Mouse (Mus musculus) thymus, adult 2 months (tissue): ENCODE data around the gene Rcan1. TPM values are rescaled to one million over a fixed set of nuclear protein-coding genes. Genes with fewer than 3 reads are reported as not detected.
A peak's percentile ranks its signal among the peaks of the same experiment; 100 is the strongest.

ENCODE experiments used
- DNase-seq: peaks from one replicate; pipeline ENCODE4 v3.0.0; 2021
- H3K27ac ChIP-seq: fragments of 200-500 bp; 2 replicates; pipeline ENCODE4 v1.5.1; 2012; ENCODE audit warnings: low read length, control low read depth; ENCODE audit not compliant: control insufficient read depth, insufficient read depth
- H3K27me3 ChIP-seq: fragments of 200-500 bp; 2 replicates; pipeline ENCODE4 v1.6.1; 2012; ENCODE audit warnings: mild to moderate bottlenecking, low read length, moderate library complexity, mixed read lengths; ENCODE audit not compliant: control insufficient read depth, insufficient read depth
- H3K36me3 ChIP-seq: fragments of 200-500 bp; 2 replicates; pipeline ENCODE4 v1.6.1; 2012; ENCODE audit warnings: mild to moderate bottlenecking, low read length, moderate library complexity; ENCODE audit not compliant: control insufficient read depth, insufficient read depth
- H3K4me1 ChIP-seq: fragments of 200-500 bp; replicated peaks from 2 replicates; pipeline ENCODE4 v1.6.1; 2012; ENCODE audit warnings: low read length; ENCODE audit not compliant: control insufficient read depth, insufficient read depth
- H3K4me3 ChIP-seq: fragments of 200-500 bp; 2 replicates; pipeline ENCODE4 v1.5.1; 2012; ENCODE audit warnings: mild to moderate bottlenecking, low read length, control low read depth, moderate library complexity; ENCODE audit not compliant: control insufficient read depth, insufficient read depth
- CTCF ChIP-seq: fragments of 200-500 bp; IDR thresholded peaks from 2 replicates; pipeline ENCODE4 v1.5.1; 2012; ENCODE audit warnings: mild to moderate bottlenecking, control low read depth, low read length, moderate library complexity, borderline replicate concordance; ENCODE audit not compliant: control insufficient read depth, poor library complexity, insufficient read depth; ENCODE audit errors: extremely low read depth
- POLR2A ChIP-seq: fragments of 200-500 bp; IDR thresholded peaks from 2 replicates; pipeline ENCODE4 v1.6.1; 2012; ENCODE audit warnings: mild to moderate bottlenecking, low read length, control low read depth, moderate library complexity; ENCODE audit not compliant: control insufficient read depth, poor library complexity, insufficient read depth; ENCODE audit errors: extremely low read depth
- WGBS: fragments of 180-500 bp; shearing (Covaris S2); methylation state at CpG from one replicate; pipeline ENCODE4 v1.1.7; 2018; 5-methylcytosine and 5-hydroxymethylcytosine counted together
- polyA plus RNA-seq: library from polyadenylated mRNA; depleted of rRNA; stranded (reverse); fragments of >200 nt; gene quantifications from 2 replicates; pipeline ENCODE4 v1.2.3, GENCODE M21; 2012

The Rcan1 gene
- polyA plus RNA-seq, 1 experiment, result 13.8 TPM

GRCm38 (mm10) chr16:92410344-92410743, 60.3 kb downstream of the Rcan1 start:
- no peaks in the 10 kb centered on the region for H3K27me3 ChIP-seq
- WGBS, result 94% methylated on average over 2 of the region's 2 CpGs
- no peak overlapping the region for H3K4me3 ChIP-seq
- TF ChIP-seq CTCF (no peak), POLR2A (no peak)
- DNase-seq, result no peak
- no peak overlapping the region for H3K27ac ChIP-seq
- H3K4me1 ChIP-seq, result no peaks in the 10 kb centered on the region
- no peaks in the 10 kb centered on the region for H3K36me3 ChIP-seq

GRCm38 (mm10) chr16:92407883-92408282, 62.8 kb downstream of the Rcan1 start:
- H3K4me3 ChIP-seq, result no peak overlapping the region
- H3K36me3 ChIP-seq, result no peaks in the 10 kb centered on the region
- H3K4me1 ChIP-seq, result no peaks in the 10 kb centered on the region
- H3K27me3 ChIP-seq, result no peaks in the 10 kb centered on the region
- H3K27ac ChIP-seq, result no peak overlapping the region
- DNase-seq, result no peak
- 96% methylated on average over 2 of the region's 2 CpGs for WGBS
- no peak for TF ChIP-seq CTCF
- no peak for TF ChIP-seq POLR2A

GRCm38 (mm10) chr16:92404141-92404540, 66.5 kb downstream of the Rcan1 start:
- no peak for TF ChIP-seq CTCF
- TF ChIP-seq POLR2A, result no peak
- no peaks in the 10 kb centered on the region for H3K36me3 ChIP-seq
- H3K4me3 ChIP-seq, result no peak overlapping the region
- H3K27me3 ChIP-seq, result peaks cover 4% of the 10 kb centered on the region
- 91% methylated on average over 2 of the region's 2 CpGs for WGBS
- no peak for DNase-seq
- H3K4me1 ChIP-seq, result no peaks in the 10 kb centered on the region
- H3K27ac ChIP-seq, result no peak overlapping the region

- no peak overlapping the region for H3K4me3 ChIP-seq
- WGBS, result 90% methylated on average over 10 of the region's 10 CpGs
- no peaks in the 10 kb centered on the region for H3K4me1 ChIP-seq
- no peak for DNase-seq
- no peaks in the 10 kb centered on the region for H3K36me3 ChIP-seq
- H3K27me3 ChIP-seq, result peaks cover 4% of the 10 kb centered on the region
- TF ChIP-seq CTCF (no peak), POLR2A (no peak)
- no peak overlapping the region for H3K27ac ChIP-seq
Observed at GRCm38 (mm10) chr16:92403069-92403468, 67.6 kb downstream of the Rcan1 start.

- Histone ChIP-seq H3K36me3 (no peaks in the 10 kb centered on the region), H3K4me3 (no peak overlapping the region), H3K4me1 (no peaks in the 10 kb centered on the region), H3K27ac (no peak overlapping the region), H3K27me3 (peaks cover 4% of the 10 kb centered on the region)
- DNase-seq, result no peak
- TF ChIP-seq CTCF (no peak), POLR2A (no peak)
- WGBS, result 82% methylated on average over 8 of the region's 8 CpGs
Observed at GRCm38 (mm10) chr16:92402216-92402615, 68.5 kb downstream of the Rcan1 start.

GRCm38 (mm10) chr16:92401206-92401605, 69.5 kb downstream of the Rcan1 start:
- DNase-seq, result no peak
- TF ChIP-seq CTCF (no peak), POLR2A (no peak)
- Histone ChIP-seq H3K27me3 (peaks cover 4% of the 10 kb centered on the region), H3K27ac (no peak overlapping the region), H3K36me3 (no peaks in the 10 kb centered on the region), H3K4me3 (no peak overlapping the region), H3K4me1 (no peaks in the 10 kb centered on the region)
- 84% methylated on average over 10 of the region's 10 CpGs for WGBS

- Histone ChIP-seq H3K27me3 (peaks cover 4% of the 10 kb centered on the region), H3K27ac (no peak overlapping the region), H3K4me1 (no peaks in the 10 kb centered on the region), H3K36me3 (no peaks in the 10 kb centered on the region), H3K4me3 (no peak overlapping the region)
- peak; percentile 4 for DNase-seq
- TF ChIP-seq CTCF (no peak), POLR2A (no peak)
- WGBS, result 8% methylated on average over 37 of the region's 37 CpGs
Observed at GRCm38 (mm10) chr16:92399490-92400458, 70.9 kb downstream of the Rcan1 start.
